Mouse (Mus musculus) retina, postnatal 7 days (tissue): ENCODE data around the gene Agap3.

Experiments
- DNase-seq: peaks from one replicate; pipeline ENCODE4 v3.0.0-alpha.2; 2012; ENCODE audit warnings: low read depth, low spot score

Agap3 gene

DNA sequence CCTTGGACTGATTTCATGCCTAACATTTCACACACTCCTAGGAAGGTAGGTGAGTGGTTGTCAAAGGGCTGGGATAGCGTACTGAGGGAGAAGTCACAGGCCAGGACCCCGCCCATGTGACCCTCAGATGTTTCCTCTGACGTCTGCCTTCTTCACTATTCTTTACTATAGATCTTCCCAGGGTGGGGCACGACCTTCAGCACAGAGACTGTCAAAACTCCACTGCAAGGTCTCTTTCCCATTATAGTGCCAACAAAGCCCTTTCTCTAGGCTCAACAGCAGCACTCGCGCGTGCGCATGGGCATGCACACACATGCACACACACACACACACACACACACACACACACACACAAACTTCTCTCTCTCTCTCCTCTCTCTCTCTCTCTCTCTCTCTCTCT lies 71.8 kb downstream of the Agap3 start:
- DNase-seq: no peak

DNA sequence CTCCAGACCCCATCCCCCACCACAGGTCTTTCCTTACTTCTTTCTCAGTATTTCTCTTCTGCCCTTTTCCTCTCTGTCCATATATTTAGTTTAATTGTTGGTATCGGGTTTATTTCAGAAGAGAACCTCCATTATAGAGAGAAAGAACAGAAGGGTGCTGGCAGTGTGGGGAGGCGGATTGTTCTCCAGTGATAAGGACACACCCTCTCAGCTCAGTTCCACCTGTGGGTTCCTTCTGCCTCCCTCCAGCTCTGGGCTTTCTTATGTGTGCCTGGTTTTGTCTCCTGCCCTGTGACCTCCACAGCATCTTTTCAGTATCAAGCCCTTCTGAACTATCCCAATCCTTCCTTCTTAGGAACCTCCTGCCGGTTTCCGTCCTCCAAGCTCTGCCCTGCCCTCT lies 72.5 kb downstream of the Agap3 start:
- no peak for DNase-seq

DNA sequence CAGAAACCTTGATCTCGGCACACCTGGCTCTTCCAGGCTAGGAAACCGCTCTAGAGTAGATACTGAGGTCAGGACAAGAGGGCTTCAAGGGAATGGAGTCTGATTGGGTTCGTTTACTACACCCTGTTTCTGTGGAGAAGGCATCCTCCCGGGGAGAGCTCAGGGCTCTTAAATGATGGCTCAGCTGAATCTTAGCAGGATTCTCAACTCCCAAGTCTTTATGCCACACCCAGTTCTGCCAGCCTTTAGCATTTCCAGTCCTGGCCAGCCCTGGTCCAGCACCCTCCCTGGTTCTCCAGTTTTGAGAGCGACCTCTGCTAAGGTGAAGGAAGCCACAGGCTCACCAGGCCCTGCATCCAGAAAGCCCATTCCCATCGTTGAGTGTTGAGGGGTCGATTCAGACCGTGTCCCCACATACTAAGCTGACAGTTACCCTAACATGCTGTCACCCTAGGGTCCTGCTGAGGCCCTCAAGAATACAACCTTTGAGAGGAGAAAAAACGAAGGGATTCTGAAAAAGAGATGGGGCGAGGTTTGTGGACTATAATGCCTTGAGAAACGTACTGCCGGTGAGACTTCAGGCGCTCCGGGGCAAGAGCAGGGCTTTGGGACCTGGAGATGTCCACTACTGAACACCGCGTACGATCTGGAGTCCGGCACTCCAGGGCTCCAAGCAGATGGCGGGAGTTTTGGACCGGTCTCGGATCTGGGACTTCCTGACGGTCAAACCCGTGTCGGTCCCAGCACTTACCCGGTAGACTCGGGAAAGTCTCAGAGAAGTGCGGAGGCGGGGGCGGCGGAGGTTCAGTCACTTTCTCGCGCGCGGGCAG lies 73.6 kb downstream of the Agap3 start:
- no peak for DNase-seq

DNA sequence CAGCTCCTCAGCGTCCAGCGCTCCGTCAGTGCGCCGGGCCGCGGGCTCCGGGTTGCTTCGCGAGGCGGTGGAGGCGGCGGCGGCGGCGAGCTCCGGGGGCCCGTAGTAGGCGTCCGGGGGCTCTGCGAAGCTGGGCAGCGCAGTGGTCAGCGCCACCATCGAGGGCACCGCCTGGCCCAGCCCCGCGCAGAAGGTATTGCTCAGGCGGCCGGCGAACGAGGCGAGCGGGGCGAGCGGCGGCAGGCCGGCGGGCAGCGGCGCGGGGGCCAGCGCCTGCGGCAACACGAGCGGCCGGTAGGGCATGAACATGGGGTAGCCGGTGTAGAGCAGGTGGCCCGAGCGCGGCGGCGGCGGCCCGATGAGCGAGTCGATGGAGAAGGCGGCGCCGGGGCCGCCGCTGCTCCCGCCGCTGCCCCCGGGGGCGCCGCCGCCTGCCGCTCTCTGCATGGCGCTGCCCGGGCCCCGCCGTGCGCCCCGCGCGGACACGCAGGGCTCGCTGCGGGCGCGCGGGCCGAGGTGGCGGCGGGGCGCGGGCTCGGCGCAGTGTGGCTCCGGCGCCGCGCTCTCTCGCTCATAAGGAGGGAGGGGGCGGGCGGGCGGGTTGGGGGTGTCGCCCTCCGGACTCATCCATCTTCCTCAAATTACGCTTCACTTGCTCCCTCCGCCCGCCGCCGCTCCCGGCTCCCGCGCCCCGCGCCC lies 74.4 kb downstream of the Agap3 start:
- no peak for DNase-seq

DNA sequence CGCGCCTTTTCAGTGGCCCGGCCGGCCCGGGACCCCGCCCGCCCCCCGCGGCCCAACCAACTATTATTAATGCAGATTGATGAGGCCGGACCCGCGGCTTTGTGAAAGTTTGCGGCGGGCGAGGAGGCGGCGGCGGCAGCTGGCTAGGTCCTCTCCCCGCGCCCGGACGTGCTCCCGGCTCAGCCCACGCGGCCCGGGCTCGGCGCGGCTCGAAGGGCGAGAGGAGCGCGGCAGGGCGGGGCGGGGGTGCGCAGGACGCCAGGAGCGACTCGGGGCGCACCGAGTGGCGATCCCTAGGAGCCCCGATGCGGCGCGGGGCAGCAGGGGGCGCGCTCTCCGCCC lies 74.9 kb downstream of the Agap3 start, which contains the start of gene Gbx1:
Gene Gbx1, minus strand, starts transcription at position 314 of the 342 bp plus-strand sequence.
- DNase-seq: no peak

DNA sequence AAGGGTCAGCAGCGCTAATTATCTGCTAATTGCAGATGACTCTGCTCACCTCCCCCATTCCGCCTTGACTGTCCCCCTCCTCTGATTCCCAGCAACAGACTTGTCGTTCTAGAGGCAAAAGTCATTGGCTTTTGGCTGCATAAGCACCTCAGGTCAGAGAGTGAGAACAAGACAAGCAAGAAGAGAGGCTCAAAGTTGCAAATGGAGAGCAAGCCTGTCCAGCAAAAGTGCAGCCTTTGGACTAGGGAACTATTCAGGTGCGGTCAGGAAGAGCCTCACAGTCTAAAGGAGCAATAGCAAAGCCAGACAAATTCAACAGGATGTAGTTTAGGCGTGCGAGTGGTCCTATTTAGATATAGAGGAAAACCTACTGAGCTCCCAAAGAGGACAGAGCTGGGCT lies 75.8 kb downstream of the Agap3 start:
- DNase-seq: no peak

DNA sequence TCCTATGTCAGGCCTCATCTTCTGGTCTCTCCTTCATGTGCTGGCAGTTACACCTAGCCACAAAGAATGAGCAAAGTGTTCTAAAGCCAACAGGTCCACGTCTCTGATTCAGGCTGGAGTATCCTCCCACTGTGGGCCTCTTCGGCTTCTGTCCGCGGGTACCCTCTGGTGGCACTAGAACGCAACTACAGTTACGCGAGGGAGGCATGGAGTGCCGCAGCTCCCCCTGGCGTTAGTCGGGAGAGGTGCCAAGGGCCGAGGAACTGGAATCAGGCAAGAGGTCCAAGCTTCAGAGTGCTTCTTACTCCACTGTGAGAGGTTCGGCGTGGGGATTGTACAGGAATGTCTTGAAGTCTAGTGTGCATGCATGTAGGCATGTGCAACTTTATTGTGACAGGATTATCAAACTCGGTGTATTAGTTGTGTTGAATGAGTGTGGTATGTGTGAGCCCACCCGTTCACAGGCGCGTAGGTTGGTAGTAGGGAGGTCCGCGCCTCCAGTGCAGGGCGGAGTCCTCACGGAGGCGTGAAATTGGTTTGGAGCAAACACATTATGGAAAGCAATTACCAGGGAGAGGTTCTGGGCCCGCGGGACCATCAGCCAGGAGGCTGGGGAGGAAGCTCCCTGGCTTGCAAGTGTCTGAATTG lies 78.2 kb downstream of the Agap3 start:
- DNase-seq: peak; percentile 86

DNA sequence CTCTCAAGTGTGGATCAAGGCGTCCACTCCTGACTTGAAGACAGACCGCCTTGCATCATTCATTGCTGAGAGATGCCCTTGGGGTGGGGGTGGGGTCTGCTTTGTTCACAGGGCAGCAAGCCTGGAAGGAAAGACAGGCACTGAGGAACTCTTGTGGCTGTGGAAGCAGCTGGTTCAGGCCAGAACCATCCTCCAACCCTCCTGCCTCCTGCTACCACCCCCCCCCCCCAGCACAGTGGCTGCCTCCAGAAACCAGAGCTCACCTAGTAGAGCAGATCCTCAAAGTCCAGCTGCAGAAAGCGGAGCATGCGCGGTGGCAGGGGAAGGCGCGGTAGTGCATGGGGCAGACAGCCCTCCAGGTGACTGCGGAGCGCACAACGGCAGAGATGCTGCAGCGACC lies 81.4 kb downstream of the Agap3 start:
- DNase-seq: no peak

DNA sequence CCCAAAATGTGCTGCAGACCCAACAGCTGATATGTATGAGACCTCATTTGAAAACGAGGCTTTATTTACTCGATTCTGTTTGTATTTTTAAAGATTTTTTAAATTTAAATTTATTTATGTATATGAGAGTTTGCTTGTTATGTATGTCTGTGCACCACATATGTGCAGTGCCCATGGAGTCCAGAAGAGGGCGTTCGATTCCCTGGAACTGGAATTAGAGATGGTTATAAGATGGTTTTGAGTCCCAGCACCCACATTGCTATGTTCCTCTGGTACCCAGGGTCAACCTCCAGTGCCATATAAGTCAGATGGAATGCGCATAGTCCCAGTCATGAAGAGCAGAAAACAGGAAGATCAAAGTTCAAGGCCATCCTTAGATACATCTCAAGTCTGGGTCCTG lies 82.3 kb downstream of the Agap3 start:
- DNase-seq: no peak

DNA sequence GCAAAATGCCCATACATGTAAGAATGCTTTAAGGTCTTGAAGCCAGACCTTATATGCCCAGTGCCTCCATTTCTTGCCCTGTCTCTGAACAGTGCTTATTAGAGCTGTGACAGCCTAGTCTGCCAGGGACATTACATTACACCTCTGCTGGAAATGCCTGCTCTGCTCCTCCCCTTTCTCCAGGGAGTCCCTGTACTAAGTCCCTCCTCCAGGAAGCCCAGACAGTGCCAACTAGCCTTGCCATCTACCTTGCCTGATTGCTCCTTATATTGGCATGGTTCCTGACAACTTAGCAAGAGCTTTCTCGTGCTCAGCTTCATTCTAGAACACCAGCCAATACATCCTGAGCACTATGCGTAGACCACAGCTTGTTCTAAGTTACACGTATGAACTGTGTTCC lies 83.8 kb downstream of the Agap3 start:
- no peak for DNase-seq

DNA sequence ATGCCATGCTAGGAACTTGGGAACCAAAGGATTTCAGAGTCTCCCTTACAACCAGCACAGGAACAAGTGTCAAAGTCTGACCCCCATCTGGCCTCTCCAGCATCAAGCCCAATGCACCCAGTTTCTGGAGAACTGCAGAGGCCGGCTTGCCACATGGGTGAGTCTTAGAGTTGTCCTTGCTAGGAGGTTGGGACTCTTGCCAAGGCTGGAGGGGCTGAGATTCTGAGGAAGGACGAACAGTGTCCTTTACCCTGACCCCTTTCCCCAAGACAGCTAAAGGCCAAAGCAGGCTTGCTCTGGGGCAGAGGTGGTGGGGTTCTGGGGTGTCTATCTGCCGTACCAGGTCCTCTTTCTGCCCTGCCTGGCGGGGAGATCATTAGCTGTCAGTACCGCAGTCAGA lies 84.5 kb downstream of the Agap3 start:
- DNase-seq: no peak

DNA sequence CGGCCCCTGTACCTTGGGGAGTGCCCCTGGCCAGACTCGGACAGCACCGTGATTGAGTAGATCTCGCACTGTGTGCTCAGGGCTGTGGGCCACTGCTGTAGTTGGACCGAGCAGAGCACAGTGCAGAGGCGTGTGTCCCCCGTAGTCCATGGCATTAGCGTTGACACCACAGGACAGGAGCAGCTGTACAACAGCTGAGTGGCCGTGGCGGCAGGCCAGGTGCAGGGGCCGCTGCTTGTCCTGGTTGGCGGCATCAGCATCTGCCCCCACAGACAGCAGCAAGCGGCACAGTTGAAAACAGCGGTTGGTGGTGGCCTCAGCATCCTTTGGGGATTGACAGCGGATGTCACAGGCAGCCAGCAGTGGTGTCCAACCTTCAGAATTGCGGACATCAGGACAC lies 85.6 kb downstream of the Agap3 start:
- DNase-seq: no peak

DNA sequence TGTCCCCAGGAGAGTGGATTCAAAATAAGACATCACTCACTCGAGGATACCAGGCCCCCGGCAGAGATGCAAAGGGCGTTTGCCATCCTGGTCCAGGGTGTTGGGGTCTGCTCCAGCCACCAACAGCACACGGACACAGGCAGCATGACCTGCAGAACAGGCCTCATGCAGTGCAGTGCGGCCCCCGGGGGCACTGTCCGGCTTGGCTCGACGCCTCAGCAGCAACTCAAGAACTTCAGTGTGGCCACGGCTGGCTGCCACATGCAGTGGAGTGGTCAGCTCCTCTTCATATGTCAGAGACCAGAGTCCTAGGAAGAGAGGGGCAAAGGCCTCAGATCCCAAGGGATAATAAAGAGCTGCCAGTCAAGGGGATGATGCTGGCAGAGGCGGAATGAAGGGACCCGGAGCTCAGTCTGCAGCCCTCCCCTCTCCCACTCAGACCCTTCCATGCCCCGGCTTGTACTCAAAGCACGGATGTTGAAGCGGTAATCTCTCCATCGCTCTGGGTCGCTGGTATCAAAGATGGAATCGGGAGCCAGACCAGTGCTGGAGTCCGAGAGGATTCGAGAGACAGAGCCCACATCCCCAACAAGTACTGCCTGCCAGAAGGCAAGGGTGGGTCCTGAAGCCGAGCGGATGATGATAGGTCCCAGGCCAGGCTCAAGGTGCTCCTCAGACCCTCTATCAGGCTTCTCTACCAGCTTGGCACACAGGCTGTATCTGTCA lies 87.8 kb downstream of the Agap3 start:
- DNase-seq: no peak

DNA sequence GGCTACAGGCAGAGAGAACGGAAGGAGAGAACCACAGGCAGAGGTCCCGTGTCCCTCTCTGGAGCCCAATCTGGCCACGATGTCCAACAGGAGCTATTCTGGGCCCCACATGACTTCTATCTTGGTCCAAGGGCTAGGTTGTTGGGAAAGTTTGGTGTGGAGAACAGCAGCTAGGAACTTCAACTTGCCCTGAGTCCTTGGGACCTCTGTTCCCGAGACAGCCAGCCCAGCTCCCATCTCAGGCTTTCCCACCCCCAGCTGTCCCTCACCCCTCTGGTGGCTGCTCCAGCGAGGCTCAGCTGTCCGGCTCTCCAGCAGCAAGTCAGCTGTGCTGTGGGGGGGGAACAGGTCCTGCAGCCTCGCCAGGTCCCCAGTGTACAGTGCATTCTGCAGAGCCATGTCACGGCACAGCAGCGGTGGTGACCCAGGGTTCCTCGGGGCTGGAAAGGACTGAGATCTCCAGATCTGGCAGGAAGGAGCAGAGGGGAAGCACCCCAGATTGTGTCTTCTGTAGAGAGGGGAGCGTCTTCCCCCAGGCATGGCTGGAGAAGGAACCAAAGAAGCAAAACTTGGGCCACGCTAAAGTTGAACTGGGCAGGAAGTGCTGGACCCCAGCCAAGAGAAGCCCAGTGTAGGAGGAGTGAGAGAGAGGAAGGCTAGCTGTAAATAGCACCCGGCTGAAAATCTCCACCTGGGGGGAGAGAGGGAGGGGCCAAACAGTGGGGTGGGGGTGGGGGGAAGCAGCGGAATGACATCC lies 88.6 kb downstream of the Agap3 start, which contains the start of gene Asb10:
Gene Asb10, minus strand, starts transcription at position 592 of the 757 bp plus-strand sequence.
- no peak for DNase-seq

DNA sequence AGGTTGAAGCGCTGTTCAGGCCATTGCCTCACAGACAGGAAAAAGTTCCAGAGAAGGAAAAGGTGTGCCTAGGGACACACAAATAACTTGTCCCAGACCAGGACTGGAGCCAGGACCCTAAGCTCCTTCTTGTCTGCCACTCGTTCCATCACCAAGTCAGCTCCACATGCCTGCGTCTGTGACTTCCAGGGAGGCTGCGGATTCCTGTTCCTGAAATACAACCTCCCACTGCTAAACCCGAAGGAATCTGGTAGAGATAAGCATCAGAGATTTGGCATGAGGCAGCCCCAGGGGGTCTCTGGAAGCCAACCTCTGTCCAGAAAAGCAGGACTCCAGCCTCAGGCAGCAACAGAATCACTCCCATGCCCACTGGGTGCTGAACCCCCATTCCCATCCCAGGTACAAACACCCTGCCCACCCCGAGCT lies 89.2 kb downstream of the Agap3 start:
- DNase-seq: no peak

DNA sequence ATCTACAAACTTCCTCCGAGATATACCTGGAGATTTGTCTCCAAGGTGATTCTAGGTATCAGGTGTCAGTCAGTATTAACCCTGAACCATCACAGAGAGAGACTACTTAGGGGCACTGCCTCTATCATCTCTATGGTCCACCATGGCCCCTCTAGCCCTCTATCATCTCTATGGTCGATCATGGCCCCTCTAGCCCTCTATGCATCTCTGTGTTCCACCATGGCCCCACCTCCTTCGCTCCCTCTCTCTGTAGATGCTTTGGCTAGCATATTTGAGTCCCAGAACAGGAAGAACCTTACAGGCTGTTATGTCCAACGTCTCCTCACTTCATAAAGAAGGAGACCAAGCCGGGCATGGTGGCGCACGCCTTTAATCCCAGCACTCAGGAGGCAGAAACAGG lies 90.7 kb downstream of the Agap3 start:
- no peak for DNase-seq

DNA sequence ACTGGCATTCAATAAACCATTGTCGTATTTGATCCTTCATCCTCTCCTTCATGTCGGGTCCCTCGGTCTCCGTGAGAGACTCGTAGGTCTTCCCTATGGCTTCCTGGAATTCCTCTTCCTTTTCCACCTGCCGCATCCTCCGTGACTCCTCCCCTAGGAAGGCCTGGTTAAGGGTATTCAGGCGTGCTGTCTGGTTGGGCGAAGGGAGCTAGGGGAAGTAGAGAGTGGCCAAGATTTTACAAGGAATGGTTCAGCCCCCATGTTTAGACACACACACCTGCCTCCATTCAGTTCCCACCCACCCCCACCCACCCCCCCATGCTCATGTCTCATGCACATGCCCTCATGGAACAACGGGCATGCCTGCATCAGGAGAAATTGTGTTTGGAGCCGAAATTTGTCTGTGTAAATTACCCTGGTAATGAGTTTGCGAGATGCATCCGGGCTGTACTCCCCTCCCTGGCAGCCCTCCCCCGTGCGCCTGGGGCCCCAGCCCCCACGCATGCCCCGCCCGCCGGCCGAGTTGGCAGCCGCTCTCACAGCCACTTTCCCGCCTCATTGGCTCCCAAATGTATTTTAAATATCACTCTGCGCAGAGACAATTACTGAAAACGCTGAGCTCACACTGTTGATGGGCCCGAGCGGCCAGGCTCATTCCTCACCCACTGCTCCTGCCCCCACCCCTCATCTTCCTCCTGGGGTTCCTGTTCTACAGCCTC lies 98.8 kb downstream of the Agap3 start:
- DNase-seq: no peak

DNA sequence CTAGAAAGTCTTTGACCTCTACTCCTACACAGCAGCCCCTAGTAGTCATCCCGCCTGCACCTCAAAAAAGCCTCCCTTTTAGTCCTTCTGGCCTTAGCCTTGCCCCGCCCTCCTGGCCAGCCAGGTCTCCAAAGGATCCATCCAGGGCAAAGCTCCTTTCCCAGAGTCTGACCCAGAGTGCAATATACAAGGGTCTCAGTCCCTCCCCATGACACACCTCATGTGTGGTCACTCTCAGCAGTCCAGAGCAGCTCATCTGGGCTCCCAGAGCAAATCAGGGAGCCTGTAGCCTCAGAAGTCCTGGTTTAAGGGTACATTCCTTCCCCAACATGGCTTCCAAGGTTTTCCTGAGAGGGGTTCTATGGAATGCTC lies 99.3 kb downstream of the Agap3 start:
- no peak for DNase-seq
